Mouse (Mus musculus) kidney, postnatal 0 days (tissue): ENCODE results near the gene Fgfr2. TPM values are rescaled to one million over a fixed set of nuclear protein-coding genes. Genes with fewer than 3 reads are reported as not detected.
"Not testable (repeated sequence)": the region's sequence is repeated elsewhere in the genome, so short reads cannot be mapped to it uniquely, and the experiment has no call there.

Source experiments
- ATAC-seq: fragments of 200-750 bp; cut with Nextera tagmentation; replicated peaks from 2 replicates; pipeline ENCODE4 v1.8.0; 2017; ENCODE audit warnings: low read depth, moderate number of reproducible peaks, moderate TSS enrichment, moderate library complexity; ENCODE audit not compliant: low FRiP score
- DNase-seq: peaks from one replicate; pipeline ENCODE4 v3.0.0-alpha.2; 2016; ENCODE audit warnings: low spot score
- H3K27ac ChIP-seq: fragments of 300-500 bp; sonication (generic); 2 replicates; pipeline ENCODE4 v1.5.1; 2014; ENCODE audit warnings: mild to moderate bottlenecking
- H3K27me3 ChIP-seq: fragments of 300-500 bp; sonication (generic); 2 replicates; pipeline ENCODE4 v1.6.1; 2014; ENCODE audit warnings: low read length, mixed read lengths; ENCODE audit not compliant: insufficient read depth
- H3K36me3 ChIP-seq: fragments of 300-500 bp; sonication (generic); 2 replicates; pipeline ENCODE4 v1.6.1; 2014; ENCODE audit warnings: low read length, mixed read lengths; ENCODE audit not compliant: insufficient read depth
- H3K4me1 ChIP-seq: fragments of 300-500 bp; sonication (generic); replicated peaks from 2 replicates; pipeline ENCODE4 v1.6.1; 2014; ENCODE audit warnings: antibody characterized with exemption, low read length, mixed read lengths; ENCODE audit not compliant: insufficient read depth
- H3K4me2 ChIP-seq: fragments of 300-500 bp; sonication (generic); 2 replicates; pipeline ENCODE4 v1.6.1; 2014; ENCODE audit warnings: mild to moderate bottlenecking, low read length, moderate library complexity, mixed read lengths
- H3K4me3 ChIP-seq: fragments of 300-500 bp; sonication (generic); replicated peaks from 2 replicates; pipeline ENCODE4 v1.5.1; 2014; ENCODE audit warnings: low read depth, low read length
- H3K9ac ChIP-seq: fragments of 300-500 bp; sonication (generic); 2 replicates; pipeline ENCODE4 v1.6.1; 2014; ENCODE audit warnings: low read depth, low read length
- H3K9me3 ChIP-seq: fragments of 300-500 bp; sonication (generic); replicated peaks from 2 replicates; pipeline ENCODE4 v1.6.1; 2016; ENCODE audit warnings: low read length, inconsistent platforms, mixed read lengths
- CTCF ChIP-seq: IDR thresholded peaks from 2 replicates; pipeline ENCODE4 v1.5.1; 2016; ENCODE audit warnings: antibody characterized with exemption, low read depth, mild to moderate bottlenecking, moderate library complexity
- WGBS: fragments of 180-500 bp; shearing (Covaris S2); extraction: QIAGEN DNeasy Blood & Tissue Kit; methylation state at CpG from one replicate; pipeline ENCODE4 v1.1.7; 2014; 5-methylcytosine and 5-hydroxymethylcytosine counted together
- polyA plus RNA-seq: library from polyadenylated mRNA; unstranded; fragments of >200 nt; fragmentation: Nextera tagmentation; extraction: Ambion mirVana; gene quantifications from 2 replicates; pipeline ENCODE4 v1.2.1, GENCODE M21; 2015

Fgfr2 gene
- polyA plus RNA-seq, 1 experiment from 2014 or later: 79.8 TPM

GRCm38 (mm10) chr7:131133181-131133580, 1990.0 kb downstream of the Fgfr2 start:
- H3K4me1 ChIP-seq: no peaks in the 10 kb centered on the region
- H3K36me3 ChIP-seq: no peaks in the 10 kb centered on the region
- H3K4me3 ChIP-seq: no peak overlapping the region
- no peaks in the 10 kb centered on the region for H3K27me3 ChIP-seq
- no peak for TF ChIP-seq CTCF
- DNase-seq (no peak), ATAC-seq (no peak)
- 82% methylated on average over 3 of the region's 3 CpGs for WGBS
- no peak overlapping the region for H3K9ac ChIP-seq
- no peaks in the 10 kb centered on the region for H3K9me3 ChIP-seq
- no peak overlapping the region for H3K27ac ChIP-seq
- no peak overlapping the region for H3K4me2 ChIP-seq

GRCm38 (mm10) chr7:131130021-131130420, 1993.1 kb downstream of the Fgfr2 start:
- DNase-seq: no peak
- Histone ChIP-seq H3K9me3 (no peaks in the 10 kb centered on the region), H3K4me1 (no peaks in the 10 kb centered on the region), H3K4me2 (no peak overlapping the region), H3K27ac (no peak overlapping the region), H3K9ac (no peak overlapping the region), H3K4me3 (no peak overlapping the region), H3K36me3 (no peaks in the 10 kb centered on the region), H3K27me3 (no peaks in the 10 kb centered on the region)
- no peak for ATAC-seq
- WGBS: 78% methylated on average over 12 of the region's 12 CpGs
- TF ChIP-seq CTCF: no peak

GRCm38 (mm10) chr7:131122210-131122807, 2000.8 kb downstream of the Fgfr2 start:
- no peak for DNase-seq
- H3K9me3 ChIP-seq: no peaks in the 10 kb centered on the region
- no peaks in the 10 kb centered on the region for H3K36me3 ChIP-seq
- TF ChIP-seq CTCF: peak; percentile 29; the same call in 1 of the 2 replicates
- H3K4me3 ChIP-seq: no peak overlapping the region
- no peaks in the 10 kb centered on the region for H3K27me3 ChIP-seq
- no peak overlapping the region for H3K9ac ChIP-seq
- 82% methylated on average over 2 of the region's 2 CpGs for WGBS
- no peak overlapping the region for H3K27ac ChIP-seq
- ATAC-seq: no peak
- no peak overlapping the region for H3K4me2 ChIP-seq
- no peaks in the 10 kb centered on the region for H3K4me1 ChIP-seq

GRCm38 (mm10) chr7:131114434-131114833, 2008.7 kb downstream of the Fgfr2 start:
- Histone ChIP-seq H3K9ac (no peak overlapping the region), H3K4me1 (no peaks in the 10 kb centered on the region), H3K4me2 (no peak overlapping the region), H3K4me3 (no peak overlapping the region), H3K36me3 (no peaks in the 10 kb centered on the region), H3K27me3 (no peaks in the 10 kb centered on the region), H3K9me3 (no peaks in the 10 kb centered on the region), H3K27ac (no peak overlapping the region)
- DNase-seq: no peak
- no peak for ATAC-seq
- WGBS: 70% methylated on average over 2 of the region's 2 CpGs
- TF ChIP-seq CTCF: no peak

GRCm38 (mm10) chr7:131113676-131114075, 2009.5 kb downstream of the Fgfr2 start:
- DNase-seq (peak; percentile 7), ATAC-seq (no peak)
- TF ChIP-seq CTCF: no peak
- H3K36me3 ChIP-seq: no peaks in the 10 kb centered on the region
- H3K4me3 ChIP-seq: no peak overlapping the region
- H3K9me3 ChIP-seq: no peaks in the 10 kb centered on the region
- H3K9ac ChIP-seq: no peak overlapping the region
- no peak overlapping the region for H3K27ac ChIP-seq
- H3K4me1 ChIP-seq: no peaks in the 10 kb centered on the region
- no peaks in the 10 kb centered on the region for H3K27me3 ChIP-seq
- 68% methylated on average over 6 of the region's 6 CpGs for WGBS
- H3K4me2 ChIP-seq: no peak overlapping the region

GRCm38 (mm10) chr7:131112486-131112885, 2010.7 kb downstream of the Fgfr2 start:
- peak; percentile 84 for TF ChIP-seq CTCF
- no peak for ATAC-seq
- Histone ChIP-seq H3K4me2 (no peak overlapping the region), H3K4me1 (no peaks in the 10 kb centered on the region), H3K27ac (no peak overlapping the region), H3K36me3 (no peaks in the 10 kb centered on the region), H3K9me3 (no peaks in the 10 kb centered on the region), H3K9ac (no peak overlapping the region), H3K4me3 (no peak overlapping the region), H3K27me3 (no peaks in the 10 kb centered on the region)
- WGBS: 29% methylated on average over 3 of the region's 3 CpGs
- peak; percentile 76 for DNase-seq

- H3K9me3 ChIP-seq, H3K36me3 ChIP-seq, ATAC-seq, H3K4me3 ChIP-seq, H3K27ac ChIP-seq, H3K9ac ChIP-seq, H3K4me1 ChIP-seq, H3K4me2 ChIP-seq, DNase-seq, H3K27me3 ChIP-seq: not testable (repeated sequence)
- WGBS: 81% methylated on average over 9 of the region's 9 CpGs
Observed at GRCm38 (mm10) chr7:131082403-131082802, 2040.7 kb downstream of the Fgfr2 start.
